In the genomic region with DNA sequence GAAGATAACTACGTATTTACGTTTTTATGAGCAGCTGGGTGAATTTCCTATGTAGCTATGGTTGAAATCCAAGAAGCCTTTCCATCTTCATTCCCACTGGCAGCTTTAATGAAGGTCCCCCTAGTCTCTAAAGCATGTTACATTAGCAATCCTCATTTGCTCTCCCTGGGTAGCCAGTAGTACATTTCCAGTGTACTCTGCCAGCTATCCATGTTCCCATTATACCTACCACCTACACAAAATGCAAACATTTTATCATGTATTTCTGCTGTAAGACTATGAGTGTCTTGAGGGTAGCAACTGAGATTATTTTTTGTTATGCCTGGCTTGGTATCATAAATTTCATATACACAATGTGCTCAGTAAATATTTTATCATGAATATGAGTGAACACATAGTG, we compare ENCODE assay signal across 17 mouse cellular contexts.
"Had no signal": no experiment of that assay in that cellular context is flagged by ENCODE, and none has a peak within 500 bp of the region (broad histone marks: within the 10 kb centered on the region; RNA-seq: fewer than 3 reads in every experiment).

No protein-coding gene starts in this region.

- H3K4me2 ChIP-seq: lung, embryonic 14.5 days; midbrain, embryonic 12.5 days; neural tube, embryonic 13.5 days; neural tube, embryonic 15.5 days had no signal

- H3K9me3 ChIP-seq: midbrain, embryonic 10.5 days; midbrain, embryonic 12.5 days; neural tube, embryonic 13.5 days; neural tube, embryonic 15.5 days had no signal

- DNase-seq: lung, adult 18-20 months; lung, embryonic 14.5 days; lung, postnatal 10 days; lung, postnatal 4 days; midbrain, embryonic 14.5 days; retina, postnatal 1 day; right cerebral cortex, postnatal 4 days; spleen, adult 18-20 months; thymus, adult 2 months; thymus, postnatal 25 days; thymus, postnatal 4 days had no signal

- H3K4me3 ChIP-seq: midbrain, embryonic 10.5 days; midbrain, embryonic 12.5 days; myocyte; neural tube, embryonic 13.5 days; neural tube, embryonic 15.5 days had no signal

- H3K27ac ChIP-seq: midbrain, embryonic 10.5 days; midbrain, embryonic 12.5 days; neural tube, embryonic 13.5 days; neural tube, embryonic 15.5 days had no signal

- H3K27me3 ChIP-seq: midbrain, embryonic 12.5 days; neural tube, embryonic 13.5 days; neural tube, embryonic 15.5 days had no signal

- ATAC-seq: midbrain, embryonic 16.5 days had no signal

- H3K9ac ChIP-seq: lung, embryonic 14.5 days; midbrain, embryonic 12.5 days; neural tube, embryonic 13.5 days; neural tube, embryonic 15.5 days had no signal

- H3K36me3 ChIP-seq: midbrain, embryonic 10.5 days; midbrain, embryonic 12.5 days; neural tube, embryonic 13.5 days; neural tube, embryonic 15.5 days had no signal
